Mouse (Mus musculus) liver, embryonic 11.5 days (tissue): ENCODE results near the gene Tfr2. TPM values are rescaled to one million over a fixed set of nuclear protein-coding genes. Genes with fewer than 3 reads are reported as not detected.

Experiments used
- ATAC-seq: fragments of 200-750 bp; cut with Nextera tagmentation; replicated peaks from 2 replicates; pipeline ENCODE4 v1.8.0; 2017; ENCODE audit warnings: moderate number of reproducible peaks, mild to moderate bottlenecking, moderate TSS enrichment, moderate library complexity; ENCODE audit not compliant: low FRiP score
- DNase-seq: peaks from one replicate; pipeline ENCODE4 v3.0.0-alpha.2; 2017; ENCODE audit warnings: low spot score
- H3K27ac ChIP-seq: fragments of 300-500 bp; sonication (generic); 2 replicates; pipeline ENCODE4 v1.5.1; 2014; ENCODE audit warnings: mild to moderate bottlenecking, low read depth, low read length, control low read depth
- H3K27me3 ChIP-seq: fragments of 300-500 bp; sonication (generic); replicated peaks from 2 replicates; pipeline ENCODE4 v1.6.1; 2014; ENCODE audit warnings: low read length, mixed read lengths; ENCODE audit not compliant: control insufficient read depth, insufficient read depth
- H3K36me3 ChIP-seq: fragments of 300-500 bp; sonication (generic); 2 replicates; pipeline ENCODE4 v1.6.1; 2014; ENCODE audit warnings: mild to moderate bottlenecking, low read length, moderate library complexity, mixed read lengths; ENCODE audit not compliant: control insufficient read depth, insufficient read depth
- H3K4me1 ChIP-seq: fragments of 300-500 bp; sonication (generic); replicated peaks from 2 replicates; pipeline ENCODE4 v1.6.1; 2014; ENCODE audit warnings: low read length, mixed read lengths; ENCODE audit not compliant: control insufficient read depth, insufficient read depth
- H3K4me2 ChIP-seq: fragments of 300-500 bp; sonication (generic); 2 replicates; pipeline ENCODE4 v1.6.1; 2014; ENCODE audit warnings: mild to moderate bottlenecking, control low read depth, moderate library complexity
- H3K4me3 ChIP-seq: fragments of 300-500 bp; sonication (generic); 2 replicates; pipeline ENCODE4 v1.5.1; 2014; ENCODE audit warnings: low read depth, low read length, control low read depth
- H3K9ac ChIP-seq: fragments of 300-500 bp; sonication (generic); 2 replicates; pipeline ENCODE4 v1.6.1; 2014; ENCODE audit warnings: low read depth, low read length, control low read depth
- H3K9me3 ChIP-seq: fragments of 300-500 bp; sonication (generic); 2 replicates; pipeline ENCODE4 v1.6.1; 2016; ENCODE audit warnings: low read length, inconsistent platforms, mixed read lengths; ENCODE audit not compliant: control insufficient read depth
- WGBS: fragments of 180-500 bp; shearing (Covaris S2); extraction: QIAGEN DNeasy Blood & Tissue Kit; methylation state at CpG from one replicate; pipeline ENCODE4 v1.1.7; 2014; 5-methylcytosine and 5-hydroxymethylcytosine counted together
- polyA plus RNA-seq: library from polyadenylated mRNA; unstranded; fragments of >200 nt; fragmentation: Nextera tagmentation; extraction: Ambion mirVana; gene quantifications from 2 replicates; pipeline ENCODE4 v1.2.1, GENCODE M21; 2014

Tfr2 gene
- polyA plus RNA-seq, 1 experiment from 2014 or later = 65.4 TPM

GRCm38 (mm10) chr5:137565744-137566143 lies 3.9 kb upstream of the Tfr2 start:
- Histone ChIP-seq H3K27ac (no peak overlapping the region), H3K9ac (no peak overlapping the region), H3K27me3 (no peaks in the 10 kb centered on the region), H3K4me3 (no peak overlapping the region), H3K4me1 (peaks cover 21% of the 10 kb centered on the region), H3K4me2 (no peak overlapping the region), H3K36me3 (no peaks in the 10 kb centered on the region), H3K9me3 (no peaks in the 10 kb centered on the region)
- no peak for ATAC-seq
- DNase-seq = no peak
- 75% methylated on average over 6 of the region's 6 CpGs for WGBS

DNA sequence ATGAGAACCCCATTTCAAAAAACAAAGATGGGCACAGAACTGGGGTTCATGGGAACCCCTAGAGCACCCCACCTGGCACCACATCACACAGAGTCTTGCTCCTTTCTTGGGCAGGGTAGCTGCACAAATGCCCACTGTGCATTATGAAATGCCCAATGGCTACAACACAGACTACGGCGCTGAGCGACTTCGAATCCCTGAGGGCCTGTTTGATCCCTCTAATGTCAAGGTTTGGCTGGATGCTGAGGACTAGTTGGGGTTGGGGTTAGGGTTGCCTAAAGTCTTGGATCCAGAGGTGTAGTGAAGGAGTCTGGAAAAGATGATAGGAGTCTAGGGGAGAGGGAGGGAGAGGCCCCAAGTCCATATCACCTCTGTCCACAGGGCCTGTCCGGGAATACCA lies 3.2 kb upstream of the Tfr2 start:
- 88% methylated on average over 5 of the region's 5 CpGs for WGBS
- H3K9me3 ChIP-seq = no peaks in the 10 kb centered on the region

DNA sequence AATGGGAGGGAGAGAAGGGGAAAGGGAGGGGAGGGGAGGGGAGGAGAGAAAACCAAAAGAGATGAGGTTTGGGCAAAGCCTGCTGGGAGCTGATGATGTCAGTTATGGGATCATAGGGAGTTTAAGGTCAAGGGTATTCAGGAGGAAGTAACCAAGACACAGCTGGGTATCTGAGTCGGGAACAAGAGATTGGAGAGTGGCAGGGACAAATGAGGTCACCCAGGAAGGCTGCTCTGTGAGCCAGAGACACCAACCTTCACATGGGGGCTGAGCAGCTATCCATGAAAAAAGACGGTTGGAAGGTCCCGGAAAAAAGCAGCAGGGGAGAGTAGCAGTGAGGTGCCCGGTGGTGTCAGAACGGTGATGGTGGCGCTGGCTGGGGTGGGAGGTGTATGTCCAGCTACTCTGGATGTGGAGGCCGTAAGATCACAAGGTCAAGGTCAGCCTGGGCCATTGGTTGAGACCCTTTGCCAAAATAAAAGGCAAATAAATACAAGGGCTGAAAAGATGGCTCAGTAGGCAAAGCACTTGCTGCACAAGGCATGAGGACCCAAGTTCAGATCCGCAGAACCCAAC lies 1.3 kb upstream of the Tfr2 start:
- ATAC-seq = no peak

More for the DNA sequence above, 3.2 kb upstream of the Tfr2 start:
- Histone ChIP-seq H3K9ac (no peak overlapping the region), H3K4me3 (no peak overlapping the region), H3K36me3 (no peaks in the 10 kb centered on the region), H3K4me1 (peaks cover 21% of the 10 kb centered on the region), H3K4me2 (no peak overlapping the region), H3K27me3 (no peaks in the 10 kb centered on the region), H3K27ac (no peak overlapping the region)
- ATAC-seq = no peak
- DNase-seq = no peak

DNA sequence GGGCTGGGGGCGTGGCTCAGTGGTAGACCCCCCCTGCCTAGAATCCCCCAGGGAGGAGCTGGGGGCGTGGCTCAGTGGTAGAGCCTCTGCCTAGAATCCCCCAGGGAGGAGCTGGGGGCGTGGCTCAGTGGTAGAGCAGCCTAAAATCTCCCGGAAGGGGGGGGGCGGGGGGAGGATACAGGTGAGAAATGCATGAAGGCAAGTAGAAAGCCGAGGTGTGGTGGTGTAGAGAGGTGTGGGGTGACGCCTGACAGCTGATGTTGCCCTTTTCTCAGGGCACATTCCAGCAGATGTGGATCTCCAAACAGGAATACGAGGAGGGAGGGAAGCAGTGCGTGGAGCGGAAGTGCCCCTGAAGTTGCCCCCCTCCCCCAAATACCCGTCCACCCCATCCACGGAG lies 609 bp upstream of the Tfr2 start:
- H3K36me3 ChIP-seq = no peaks in the 10 kb centered on the region
- no peaks in the 10 kb centered on the region for H3K9me3 ChIP-seq
- peak overlapping the region; percentile 95 for H3K4me2 ChIP-seq
- H3K27ac ChIP-seq = peak overlapping the region; percentile 48; the same call in 1 of the 2 replicates
- no peak for ATAC-seq
- peaks cover 25% of the 10 kb centered on the region for H3K4me1 ChIP-seq
- H3K9ac ChIP-seq = 0 out of 2 replicates have a peak overlapping the region, but pooled peaks have one; percentile 67
- H3K4me3 ChIP-seq = peak overlapping the region; percentile 58
- DNase-seq = no peak
- 60% methylated on average over 12 of the region's 12 CpGs for WGBS
- no peaks in the 10 kb centered on the region for H3K27me3 ChIP-seq

More for the DNA sequence above, 1.3 kb upstream of the Tfr2 start:
- H3K36me3 ChIP-seq = no peaks in the 10 kb centered on the region
- no peak for DNase-seq
- H3K4me1 ChIP-seq = peaks cover 25% of the 10 kb centered on the region
- no peaks in the 10 kb centered on the region for H3K27me3 ChIP-seq
- no peaks in the 10 kb centered on the region for H3K9me3 ChIP-seq
- H3K9ac ChIP-seq = no peak overlapping the region
- WGBS = 76% methylated on average over 8 of the region's 8 CpGs
- no peak overlapping the region for H3K4me2 ChIP-seq
- H3K27ac ChIP-seq = no peak overlapping the region; the same call in 1 of the 2 replicates
- no peak overlapping the region for H3K4me3 ChIP-seq

DNA sequence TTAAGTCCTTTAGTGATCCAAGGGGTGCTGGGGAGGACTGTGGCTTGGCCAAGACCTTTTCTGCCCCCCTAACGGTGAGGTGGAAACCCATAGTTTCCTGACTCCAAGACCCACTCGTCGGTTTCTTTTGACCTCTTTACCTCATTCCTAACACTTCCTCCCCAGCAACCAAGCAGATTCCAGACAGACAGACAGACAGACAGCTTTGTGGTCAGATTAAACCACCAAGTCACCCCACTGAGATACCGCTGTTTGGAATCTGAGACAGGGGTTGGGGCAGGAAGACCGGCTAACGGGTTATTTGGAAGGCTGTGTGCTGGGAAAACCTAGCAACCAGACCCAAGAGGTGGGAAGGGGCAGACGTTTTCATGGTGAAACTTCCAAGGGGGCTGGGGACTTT lies 541 bp downstream of the Tfr2 start:
- peaks cover 32% of the 10 kb centered on the region for H3K4me1 ChIP-seq
- DNase-seq (peak; percentile 49), ATAC-seq (no peak)
- H3K9ac ChIP-seq = peak overlapping the region; percentile 67
- H3K36me3 ChIP-seq = peaks cover 3% of the 10 kb centered on the region; the same call in 1 of the 2 replicates
- WGBS = 25% methylated on average over 7 of the region's 7 CpGs
- peak overlapping the region; percentile 58 for H3K4me3 ChIP-seq
- H3K9me3 ChIP-seq = no peaks in the 10 kb centered on the region
- H3K27me3 ChIP-seq = no peaks in the 10 kb centered on the region
- H3K27ac ChIP-seq = peak overlapping the region; percentile 91
- peak overlapping the region; percentile 95 for H3K4me2 ChIP-seq

DNA sequence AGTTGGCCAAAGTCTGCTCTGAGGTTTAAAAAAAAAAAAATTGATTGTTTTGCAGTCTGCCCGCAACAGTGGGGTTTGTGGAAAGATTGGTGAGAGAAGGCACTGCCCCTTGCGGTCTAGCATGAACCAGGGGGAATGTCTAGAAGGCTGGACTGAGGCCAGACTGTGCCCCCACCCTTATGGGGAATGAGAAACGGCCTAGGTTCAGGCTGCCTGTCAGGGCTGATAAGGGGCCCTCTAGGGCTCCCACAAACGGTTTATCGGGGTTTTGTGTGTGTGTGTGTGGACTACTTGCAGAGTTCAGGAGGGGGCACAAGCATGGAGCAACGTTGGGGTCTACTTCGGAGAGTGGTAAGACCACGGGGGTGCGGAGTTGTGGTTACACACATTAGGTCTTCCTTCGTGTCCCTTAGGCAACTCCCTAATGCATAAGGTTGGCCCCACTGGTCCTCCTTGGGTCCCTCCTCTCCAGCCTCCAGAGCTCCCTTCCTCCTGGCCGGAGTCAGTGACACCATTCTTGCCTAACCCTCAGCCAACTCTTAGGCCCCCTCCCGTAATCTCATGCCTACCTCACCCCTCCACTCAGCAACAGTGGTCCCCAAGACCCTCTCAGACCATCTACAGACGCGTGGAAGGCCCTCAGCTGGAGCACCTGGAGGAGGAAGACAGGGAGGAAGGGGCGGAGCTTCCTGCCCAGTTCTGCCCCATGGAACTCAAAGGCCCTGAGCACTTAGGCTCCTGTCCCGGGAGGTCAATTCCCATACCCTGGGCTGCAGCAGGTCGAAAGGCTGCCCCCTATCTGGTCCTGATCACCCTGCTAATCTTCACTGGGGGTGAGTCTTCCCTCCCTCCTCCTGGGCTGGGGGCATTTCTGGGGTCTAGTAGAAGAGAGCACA lies 1.3 kb downstream of the Tfr2 start:
- peak; percentile 94 for ATAC-seq
- WGBS = 31% methylated on average over 17 of the region's 17 CpGs
- no peaks in the 10 kb centered on the region for H3K9me3 ChIP-seq
- no peaks in the 10 kb centered on the region for H3K27me3 ChIP-seq
- H3K4me3 ChIP-seq = peak overlapping the region; percentile 58
- peaks cover 3% of the 10 kb centered on the region; the same call in 1 of the 2 replicates for H3K36me3 ChIP-seq
- peaks cover 32% of the 10 kb centered on the region for H3K4me1 ChIP-seq
- peak overlapping the region; percentile 91 for H3K27ac ChIP-seq
- peak; percentile 72 for DNase-seq
- H3K4me2 ChIP-seq = peak overlapping the region; percentile 95
- peak overlapping the region; percentile 71 for H3K9ac ChIP-seq

GRCm38 (mm10) chr5:137574470-137574901 lies 4.8 kb downstream of the Tfr2 start:
- DNase-seq (no peak), ATAC-seq (no peak)
- Histone ChIP-seq H3K9me3 (no peaks in the 10 kb centered on the region), H3K36me3 (peaks cover 7% of the 10 kb centered on the region; the same call in 1 of the 2 replicates), H3K9ac (no peak overlapping the region), H3K4me3 (peak overlapping the region; percentile 14; the same call in 1 of the 2 replicates), H3K27me3 (no peaks in the 10 kb centered on the region), H3K27ac (no peak overlapping the region), H3K4me1 (peaks cover 23% of the 10 kb centered on the region), H3K4me2 (peak overlapping the region; percentile 55)
- 20% methylated on average over 27 of the region's 27 CpGs for WGBS

DNA sequence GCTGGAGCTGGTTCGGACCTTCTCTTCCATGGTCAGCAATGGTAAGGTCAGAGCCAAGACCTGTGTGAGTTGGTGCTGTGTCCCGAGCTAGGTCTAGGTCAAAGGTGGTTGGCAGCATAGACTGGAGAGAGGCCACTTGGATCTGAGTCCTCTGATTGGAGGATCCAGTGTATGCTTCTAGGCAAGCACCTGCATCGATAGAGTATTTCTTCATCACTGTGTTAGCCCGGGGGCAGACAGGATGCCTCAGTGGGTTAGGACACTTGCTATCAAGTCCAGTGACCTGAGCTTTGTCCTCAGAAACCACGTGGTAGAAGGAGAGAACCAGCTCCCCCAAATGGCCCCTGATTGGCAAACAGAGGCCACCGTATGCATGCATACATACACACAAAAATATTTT lies 10.6 kb downstream of the Tfr2 start:
- Histone ChIP-seq H3K4me3 (no peak overlapping the region), H3K27me3 (peaks cover 15% of the 10 kb centered on the region), H3K27ac (no peak overlapping the region), H3K4me2 (no peak overlapping the region), H3K9ac (no peak overlapping the region), H3K36me3 (peaks cover 4% of the 10 kb centered on the region; the same call in 1 of the 2 replicates), H3K4me1 (peaks cover 6% of the 10 kb centered on the region), H3K9me3 (no peaks in the 10 kb centered on the region)
- ATAC-seq (no peak), DNase-seq (no peak)
- WGBS = 57% methylated on average over 6 of the region's 6 CpGs
